Mouse (Mus musculus): Measurements from ENCODE around the gene Pou2f2. TPM values are rescaled to one million over a fixed set of nuclear protein-coding genes. Genes with fewer than 3 reads are reported as not detected.

Pou2f2 gene
- total and polyA plus RNA-seq, 3 experiments, result 8.9 to 102 (median 46.1) TPM

- TF ChIP-seq TBP (conservative IDR thresholded peaks at IDR 0.05; ENCODE audit: low read depth, low read length) (no peak), MAFK (IDR thresholded peaks at IDR 0.05; ENCODE audit: insufficient replicate concordance, low read length) (no peak), ZC3H11A (IDR thresholded peaks at IDR 0.05; ENCODE audit: low read depth, low read length) (no peak), ETS1 (conservative IDR thresholded peaks at IDR 0.05; ENCODE audit: low read depth, low read length) (no peak), GABPA (IDR thresholded peaks at IDR 0.05; ENCODE audit: insufficient replicate concordance, low read depth, low read length) (no peak), KAT2A (IDR thresholded peaks at IDR 0.05; ENCODE audit: insufficient replicate concordance, low read length) (no peak), NRF1 (IDR thresholded peaks at IDR 0.05; ENCODE audit: low read depth, low read length) (no peak), MAX (IDR thresholded peaks at IDR 0.05; ENCODE audit: low read length) (peak; percentile 54; the same call in 1 of the 2 replicates), CHD2 (IDR thresholded peaks at IDR 0.05; ENCODE audit: low read length) (no peak), JUN (IDR thresholded peaks at IDR 0.05; ENCODE audit: insufficient read depth, low read depth, low read length) (no peak), ZKSCAN1 (IDR thresholded peaks at IDR 0.05; ENCODE audit: borderline replicate concordance, low read depth, low read length) (no peak), SMC3 (IDR thresholded peaks at IDR 0.05; ENCODE audit: low read depth, low read length) (no peak), ELF1 (IDR thresholded peaks at IDR 0.05; ENCODE audit: low read depth, low read length) (no peak), PAX5 (IDR thresholded peaks at IDR 0.05; ENCODE audit: low read length) (no peak), TCF12 (IDR thresholded peaks at IDR 0.05; ENCODE audit: low read depth, low read length) (no peak; the same call in 1 of the 2 replicates), CHD1 (IDR thresholded peaks at IDR 0.05; ENCODE audit: low read depth, low read length) (peak; percentile 56), E2F4 (IDR thresholded peaks at IDR 0.05; ENCODE audit: insufficient replicate concordance, low read depth, low read length) (no peak), IRF4 (IDR thresholded peaks at IDR 0.05; ENCODE audit: low read depth, low read length) (no peak), POLR2A (IDR thresholded peaks at IDR 0.05; ENCODE audit: low read depth, low read length) (no peak), CTCF (conservative IDR thresholded peaks at IDR 0.05 in 1 of 2, IDR thresholded peaks at IDR 0.05 in 1 of 2; ENCODE audit: low read depth in 2 of 2, low read length in 2 of 2) (no peak), EP300 (IDR thresholded peaks at IDR 0.05; ENCODE audit: low read length) (no peak), NELFE (IDR thresholded peaks at IDR 0.05; ENCODE audit: low read depth, low read length) (no peak), MAZ (IDR thresholded peaks at IDR 0.05; ENCODE audit: low read depth, low read length) (peak; percentile 5; the same call in 1 of the 2 replicates)
These were observed 48.3 kb downstream of the Pou2f2 start (continued) for GRCm38 (mm10) chr7:25131247-25131646.

GRCm38 (mm10) chr7:25130565-25130964, 49.0 kb downstream of the Pou2f2 start:
- Histone ChIP-seq H3K9ac (ENCODE audit: insufficient read depth, low read depth) (peak overlapping the region; percentile 93), H3K27me3 (replicated peaks) (peaks cover 2% of the 10 kb centered on the region), H3K36me3 (replicated peaks in 1 of 2; ENCODE audit: control insufficient read depth in 1 of 2, insufficient read depth in 1 of 2, low read length in 1 of 2) (peaks cover 4 to 34% of the 10 kb centered on the region in 2 experiments), H3K4me3 (replicated peaks in 1 of 3; ENCODE audit: low read depth in 2 of 3, low read length in 2 of 3, poor library complexity in 1 of 3) (peak overlapping the region; percentile 73 to 96 (median 92)), H3K27ac (ENCODE audit: insufficient read depth, low read depth) (peak overlapping the region; percentile 97), H3K4me2 (ENCODE audit: insufficient read depth, low read depth, poor library complexity, severe bottlenecking) (peak overlapping the region; percentile 88), H3K79me2 (replicated peaks; ENCODE audit: control insufficient read depth, extremely low read depth, insufficient read depth, poor library complexity, severe bottlenecking) (peaks cover 59% of the 10 kb centered on the region), H3K4me1 (ENCODE audit: control insufficient read depth in 1 of 2, insufficient read depth in 2 of 2) (peaks cover 28 to 51% of the 10 kb centered on the region in 2 experiments), H3K9me3 (replicated peaks; ENCODE audit: low read length) (peaks cover 6% of the 10 kb centered on the region)
- in situ Hi-C loops (cut with MboI; ENCODE audit: low pct_ligation_motif_present, low pct_unique_long_range_greater_than_20kb, low sequenced_read_pairs) (loop anchor here (5.0 kb wide), 3 partner anchors 33 to 147 kb away; no protein-coding TSS in a partner anchor), dilution Hi-C loops (cut with MboI; ENCODE audit: extremely low pct_ligation_motif_present, extremely low pct_unique_long_range_greater_than_20kb, low sequenced_read_pairs) (no loop called here)
- peak; percentile 81 for DNase-seq (ENCODE audit: extremely low read depth)
- TF ChIP-seq POLR2AphosphoS2 (IDR thresholded peaks at IDR 0.05; ENCODE audit: low read depth, low read length) (no peak; the same call in 1 of the 2 replicates), SMC3 (IDR thresholded peaks at IDR 0.05; ENCODE audit: low read depth, low read length) (peak; percentile 21; the same call in 1 of the 2 replicates), MAZ (IDR thresholded peaks at IDR 0.05; ENCODE audit: low read depth, low read length) (peak; percentile 84), NELFE (IDR thresholded peaks at IDR 0.05; ENCODE audit: low read depth, low read length) (peak; percentile 46; the same call in 1 of the 2 replicates), MAFK (IDR thresholded peaks at IDR 0.05; ENCODE audit: insufficient replicate concordance, low read length) (no peak), MXI1 (IDR thresholded peaks at IDR 0.05; ENCODE audit: low read depth, low read length) (no peak; the same call in 1 of the 2 replicates), EP300 (IDR thresholded peaks at IDR 0.05; ENCODE audit: low read length) (peak; percentile 83), KAT2A (IDR thresholded peaks at IDR 0.05; ENCODE audit: insufficient replicate concordance, low read length) (0 out of 2 replicates have a peak, but pooled peaks have one; percentile 46), UBTF (IDR thresholded peaks at IDR 0.05; ENCODE audit: low read depth, low read length) (no peak), TBP (conservative IDR thresholded peaks at IDR 0.05; ENCODE audit: low read depth, low read length) (peak; percentile 83), USF1 (IDR thresholded peaks at IDR 0.05; ENCODE audit: low read depth, low read length) (no peak), RCOR1 (conservative IDR thresholded peaks at IDR 0.05; ENCODE audit: low read depth, low read length) (no peak), CHD1 (IDR thresholded peaks at IDR 0.05; ENCODE audit: low read depth, low read length) (no peak; the same call in 1 of the 2 replicates), ZNF384 (IDR thresholded peaks at IDR 0.05; ENCODE audit: low read depth, low read length) (peak; percentile 81), RAD21 (IDR thresholded peaks at IDR 0.05; ENCODE audit: low read depth, low read length) (no peak; the same call in none of the 2 replicates), MAX (IDR thresholded peaks at IDR 0.05; ENCODE audit: low read length) (peak; percentile 76), JUND (conservative IDR thresholded peaks at IDR 0.05; ENCODE audit: low read depth, low read length) (peak; percentile 96), ZMIZ1 (IDR thresholded peaks at IDR 0.05; ENCODE audit: low read depth, low read length) (no peak; the same call in none of the 2 replicates), GABPA (IDR thresholded peaks at IDR 0.05; ENCODE audit: insufficient replicate concordance, low read depth, low read length) (no peak), IRF4 (IDR thresholded peaks at IDR 0.05; ENCODE audit: low read depth, low read length) (peak; percentile 98), CHD2 (IDR thresholded peaks at IDR 0.05; ENCODE audit: low read length) (peak; percentile 66; the same call in 1 of the 2 replicates), E2F4 (IDR thresholded peaks at IDR 0.05; ENCODE audit: insufficient replicate concordance, low read depth, low read length) (no peak), HCFC1 (IDR thresholded peaks at IDR 0.05; ENCODE audit: low read depth, low read length) (0 out of 2 replicates have a peak, but pooled peaks have one; percentile 20), BHLHE40 (IDR thresholded peaks at IDR 0.05; ENCODE audit: low read depth, low read length) (peak; percentile 96), ELF1 (IDR thresholded peaks at IDR 0.05; ENCODE audit: low read depth, low read length) (no peak)
